Mouse (Mus musculus) heart, adult 11 months (tissue): Measurements from ENCODE around the gene Focad.
"Not testable (repeated sequence)": the region's sequence is repeated elsewhere in the genome, so short reads cannot be mapped to it uniquely, and the experiment has no call there.

Source experiments
- DNase-seq: peaks from one replicate; pipeline ENCODE4 v3.0.0; 2022

Gene Focad

DNA sequence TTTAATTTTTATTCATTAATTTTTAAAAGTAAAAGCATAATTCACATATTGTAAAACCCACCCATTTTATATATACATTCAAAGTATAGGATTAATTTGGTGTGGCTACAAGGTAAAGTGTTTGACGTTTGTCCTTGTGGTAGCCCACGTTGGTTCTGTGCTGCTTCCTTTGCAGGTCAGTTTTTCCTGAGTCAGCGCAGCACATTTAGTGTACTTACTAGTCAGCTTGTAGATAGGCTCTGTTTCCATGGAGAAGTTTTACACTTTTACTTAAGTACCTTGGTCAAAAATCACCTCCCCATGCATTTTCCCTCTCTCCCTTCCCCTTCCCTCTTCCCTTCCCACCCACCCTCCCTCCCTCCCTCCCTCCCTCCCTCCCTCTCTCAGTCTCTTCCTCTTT is 220.5 kb downstream of the Focad start:
- peak; percentile 34 for DNase-seq

DNA sequence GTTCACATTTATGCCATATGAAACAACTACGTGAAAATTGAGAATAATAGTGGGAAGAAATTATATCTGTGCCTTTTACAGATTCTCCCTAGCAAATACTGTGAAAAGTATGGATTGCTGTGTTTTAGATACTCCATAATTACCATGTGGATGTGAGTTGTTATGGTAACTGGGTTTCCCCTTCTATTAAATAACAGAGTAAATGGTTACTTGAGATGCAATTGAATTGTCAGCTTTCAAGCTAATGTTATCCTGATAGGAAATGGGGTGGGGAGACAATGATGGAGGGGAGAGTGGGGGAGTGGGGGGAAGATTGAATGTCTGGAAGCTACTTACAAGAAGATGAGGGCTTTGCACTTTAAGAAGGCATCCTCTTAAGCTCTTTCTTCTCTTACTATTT is 225.6 kb downstream of the Focad start:
- no peak for DNase-seq

DNA sequence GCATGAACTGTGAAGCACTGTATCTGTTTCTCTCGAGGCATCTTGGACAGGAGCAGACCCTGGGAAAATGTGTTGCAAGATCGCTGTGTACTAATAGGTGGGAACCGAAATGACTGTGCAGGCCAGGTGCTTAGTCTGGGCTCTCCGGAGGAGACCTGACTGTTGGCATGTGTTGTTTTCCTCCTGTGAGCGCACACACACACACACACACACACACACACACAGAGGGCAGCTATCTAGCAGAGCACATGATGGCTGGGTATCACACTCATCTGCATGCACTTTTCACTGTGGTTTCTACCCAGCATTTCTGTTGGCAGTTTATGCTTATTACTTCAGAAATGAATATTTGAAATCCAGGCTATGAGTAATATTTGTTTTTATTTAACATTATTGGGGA is 231.0 kb downstream of the Focad start:
- no peak for DNase-seq

DNA sequence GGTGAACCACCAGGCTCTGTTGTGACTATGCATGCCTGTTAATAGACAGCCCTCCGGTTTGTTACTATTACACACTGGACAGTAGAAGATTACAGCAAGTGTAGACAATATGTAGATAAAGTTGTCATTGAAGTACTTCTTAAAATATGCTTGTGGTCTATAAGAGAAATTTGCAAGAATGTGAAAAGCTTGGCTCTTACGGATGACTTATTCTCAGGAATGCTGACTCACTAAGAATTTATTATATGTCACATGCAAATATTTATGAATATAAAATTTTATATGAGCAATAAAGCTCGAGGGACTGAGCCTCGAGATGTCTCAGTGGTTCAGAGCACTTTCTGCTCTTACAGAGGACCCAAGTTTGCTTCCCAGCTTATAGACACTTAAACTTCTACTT is 240.1 kb downstream of the Focad start:
- no peak for DNase-seq

DNA sequence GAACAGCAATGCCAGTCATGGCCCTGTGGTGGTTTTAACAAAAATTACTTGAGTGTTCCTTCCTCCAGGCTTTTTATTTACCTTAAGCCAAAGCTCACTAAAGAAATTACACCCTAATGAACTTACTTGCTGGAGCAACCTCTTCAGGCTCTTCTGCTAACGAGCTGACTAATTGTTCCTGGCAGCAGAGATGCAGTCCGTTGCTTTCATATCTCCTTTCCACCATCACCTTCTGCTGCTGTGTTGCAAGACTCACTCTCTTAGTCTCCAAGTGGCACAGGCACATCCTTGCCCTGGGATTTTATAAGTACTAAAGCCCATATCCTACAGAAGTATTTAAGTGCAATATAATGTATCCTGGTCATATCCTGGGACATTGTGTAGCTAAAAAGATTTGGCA is 242.3 kb downstream of the Focad start:
- no peak for DNase-seq

DNA sequence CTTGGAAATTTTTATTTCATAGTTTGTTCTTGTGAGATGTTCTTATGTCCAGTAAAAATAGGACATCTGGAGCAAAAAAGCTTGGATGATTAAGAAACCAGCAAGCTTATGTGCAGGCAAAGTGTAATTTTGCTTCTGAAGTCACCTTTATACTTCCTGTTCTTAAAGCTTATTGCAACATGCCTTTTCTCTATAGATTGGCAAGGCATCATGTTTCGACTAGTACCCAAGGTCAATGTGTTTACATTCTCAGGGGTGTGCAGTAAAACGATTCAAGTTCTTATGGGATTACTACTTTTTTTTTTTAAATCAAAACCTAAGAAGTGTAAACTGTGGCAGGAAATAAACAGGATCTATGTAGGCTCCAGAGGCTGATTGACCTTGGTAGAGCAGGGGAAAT is 242.9 kb downstream of the Focad start:
- no peak for DNase-seq

DNA sequence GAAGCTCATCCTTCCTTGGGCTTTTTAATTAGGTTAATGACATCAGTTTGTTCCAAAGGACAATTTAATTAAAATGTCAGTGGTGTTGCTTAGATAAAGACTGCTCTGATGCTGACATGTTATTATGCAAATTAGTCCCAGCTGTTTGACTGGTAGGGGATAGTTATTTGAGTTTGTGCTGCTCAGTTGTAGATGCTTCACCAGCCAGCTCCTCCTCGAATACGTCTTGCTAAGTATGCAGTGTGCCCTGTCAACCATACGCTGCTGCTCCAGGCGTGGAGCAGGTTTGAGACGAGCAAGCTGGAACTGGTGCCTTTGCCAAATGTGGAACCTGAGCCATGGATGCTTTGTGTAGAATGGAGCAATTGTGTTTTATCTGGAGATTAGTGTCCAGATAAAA is 243.7 kb downstream of the Focad start:
- no peak for DNase-seq

DNA sequence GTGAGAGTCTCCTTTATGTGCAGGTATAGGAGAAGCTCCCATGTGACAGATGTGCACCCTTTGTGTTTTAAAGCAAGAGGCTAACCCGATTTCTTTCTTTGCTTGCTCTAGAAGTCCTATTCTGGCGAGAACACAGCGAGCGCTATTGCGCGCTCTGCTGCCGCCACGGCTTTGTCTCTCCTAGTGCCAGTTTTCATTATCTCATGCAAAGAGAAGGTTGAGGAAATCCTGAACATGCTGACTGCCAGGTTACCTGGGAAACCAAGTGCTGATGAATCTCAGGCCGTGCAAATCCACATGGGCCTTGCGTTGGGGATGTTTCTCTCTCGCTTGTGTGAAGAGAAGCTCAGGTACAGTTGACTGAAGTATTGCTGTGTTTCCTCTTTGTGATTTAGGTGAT is 250.0 kb downstream of the Focad start:
- DNase-seq, result peak; percentile 60

DNA sequence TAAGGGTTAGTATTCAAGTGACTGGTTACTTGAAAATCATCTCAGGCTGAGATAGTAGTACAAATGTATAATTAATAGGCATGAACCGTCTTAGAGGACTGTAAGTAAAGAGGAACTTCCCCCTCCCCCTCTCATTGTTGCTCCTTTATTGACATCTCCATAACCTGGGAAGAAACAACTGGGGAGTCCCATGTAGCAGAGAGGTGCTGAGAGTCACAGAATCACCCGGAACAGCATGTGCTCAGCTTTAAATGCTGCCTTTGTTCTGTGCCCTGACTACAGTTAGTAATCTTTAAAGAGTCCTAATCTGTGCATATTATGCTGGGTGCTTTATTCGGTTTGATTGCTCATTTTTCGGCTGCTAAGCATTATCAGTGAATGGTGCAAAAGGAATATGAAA is 250.6 kb downstream of the Focad start:
- no peak for DNase-seq

DNA sequence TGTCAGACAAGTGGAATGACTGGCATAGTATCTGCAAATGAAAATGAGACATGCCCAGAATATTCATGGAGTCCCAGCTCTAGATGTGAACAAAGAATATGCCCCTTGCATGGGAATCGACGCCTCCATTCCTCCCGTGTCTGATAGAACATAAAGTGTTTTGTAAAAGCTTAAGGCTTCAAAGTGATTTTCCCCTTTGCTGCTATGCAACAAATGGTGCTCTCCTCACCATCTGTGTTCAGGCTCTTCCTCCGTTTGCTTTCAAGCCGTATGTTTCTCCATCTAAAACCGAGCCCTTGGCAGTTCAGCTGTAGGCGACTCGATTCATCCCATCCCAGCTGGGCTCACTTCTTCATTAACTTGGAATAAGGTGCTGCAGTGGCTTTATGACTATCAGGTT is 251.5 kb downstream of the Focad start:
- DNase-seq, result peak; percentile 53

DNA sequence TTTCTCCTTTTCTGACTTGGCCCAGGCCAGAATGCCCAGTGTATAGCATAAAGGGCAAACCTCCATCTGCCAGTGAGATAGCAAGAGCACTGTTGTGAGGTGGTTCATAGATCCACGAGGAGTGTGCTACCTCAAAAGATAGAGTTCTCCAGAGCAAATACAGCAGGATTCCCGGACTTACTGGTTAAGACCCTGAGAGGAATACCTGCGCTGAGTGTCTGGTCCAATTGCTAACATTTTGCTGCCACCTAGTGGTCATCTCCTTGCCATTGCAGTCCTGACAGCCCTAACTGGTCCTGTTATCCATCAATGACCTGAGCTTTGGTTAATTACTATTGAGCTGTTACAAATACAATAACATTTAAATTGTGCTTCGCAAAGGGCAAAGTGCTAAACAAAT is 256.5 kb downstream of the Focad start:
- peak; percentile 87 for DNase-seq

DNA sequence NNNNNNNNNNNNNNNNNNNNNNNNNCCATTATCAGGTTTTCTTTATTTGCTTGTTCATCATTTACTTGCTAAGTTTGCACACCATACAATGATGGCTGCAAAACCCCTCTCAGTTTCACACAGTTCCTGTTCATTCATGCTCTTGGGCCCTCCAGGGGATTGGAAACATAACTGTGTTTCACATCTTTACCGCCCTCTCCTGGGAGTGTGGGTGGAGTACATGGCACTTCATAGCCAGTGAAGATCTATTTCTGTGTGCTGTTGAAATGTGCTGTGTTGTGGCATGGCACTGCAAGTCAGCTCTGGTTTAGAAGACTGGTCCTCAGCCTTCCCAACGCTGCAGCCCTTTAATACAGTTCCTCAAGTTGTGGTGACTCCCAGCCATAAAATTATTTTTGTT is 262.2 kb downstream of the Focad start:
- DNase-seq, result no peak

DNA sequence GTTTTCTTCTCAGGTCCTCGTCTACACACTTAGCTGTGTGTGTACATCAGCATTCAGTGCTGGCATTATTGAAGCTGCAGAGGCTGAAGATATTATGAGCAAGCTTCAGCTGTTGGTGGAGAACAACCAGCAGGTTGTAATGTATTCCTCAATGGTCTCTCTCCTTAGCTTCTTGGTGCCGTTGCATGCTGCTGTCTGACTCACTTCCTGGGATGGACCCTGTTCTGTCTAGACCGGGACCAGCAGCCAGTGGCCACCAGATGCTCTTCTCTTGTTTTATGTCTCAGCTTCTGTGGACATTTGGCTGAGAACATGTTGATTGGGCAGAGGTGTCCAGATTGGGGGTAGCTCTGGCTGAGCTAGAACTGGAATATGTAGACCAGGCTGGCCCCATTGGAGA is 263.0 kb downstream of the Focad start:
- peak; percentile 80 for DNase-seq

DNA sequence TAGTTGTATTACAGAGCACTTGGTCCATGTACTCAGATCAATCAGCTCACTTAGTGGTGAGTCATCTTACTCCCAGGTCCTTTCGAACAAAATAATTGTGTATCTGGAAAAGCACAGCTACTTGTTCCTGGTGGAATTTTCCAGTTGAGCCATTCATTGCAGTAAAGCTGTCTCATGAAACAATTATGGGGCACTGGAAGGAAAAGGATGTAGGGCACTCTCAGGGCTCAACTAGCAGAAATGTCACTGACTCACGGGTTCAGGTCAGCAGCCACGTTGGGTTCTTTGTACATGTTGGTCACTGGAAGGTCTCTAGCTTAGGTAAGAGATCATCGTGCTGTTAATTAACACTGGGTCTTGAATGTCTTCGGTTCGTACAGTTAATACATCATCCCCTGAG is 275.5 kb downstream of the Focad start:
- no peak for DNase-seq

DNA sequence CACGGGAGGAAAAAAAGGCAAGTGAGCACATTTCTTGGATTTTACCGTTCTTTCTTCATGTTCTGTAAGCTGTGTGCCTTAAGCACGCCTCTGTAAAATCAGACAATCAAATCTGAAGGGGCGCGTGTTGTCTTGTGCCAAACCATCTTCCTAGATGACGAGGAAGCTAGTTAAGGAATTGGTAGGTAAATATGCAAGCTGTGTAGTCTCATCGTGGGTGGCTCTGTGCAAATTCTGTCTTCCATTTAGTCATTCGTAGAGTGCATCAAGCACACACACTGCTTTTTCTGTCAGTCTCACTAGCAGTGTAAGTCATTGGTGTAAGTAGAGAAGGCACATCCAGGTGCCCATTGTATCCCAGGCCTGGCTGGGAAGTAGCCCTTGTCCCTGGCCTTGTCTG is 276.4 kb downstream of the Focad start:
- no peak for DNase-seq

DNA sequence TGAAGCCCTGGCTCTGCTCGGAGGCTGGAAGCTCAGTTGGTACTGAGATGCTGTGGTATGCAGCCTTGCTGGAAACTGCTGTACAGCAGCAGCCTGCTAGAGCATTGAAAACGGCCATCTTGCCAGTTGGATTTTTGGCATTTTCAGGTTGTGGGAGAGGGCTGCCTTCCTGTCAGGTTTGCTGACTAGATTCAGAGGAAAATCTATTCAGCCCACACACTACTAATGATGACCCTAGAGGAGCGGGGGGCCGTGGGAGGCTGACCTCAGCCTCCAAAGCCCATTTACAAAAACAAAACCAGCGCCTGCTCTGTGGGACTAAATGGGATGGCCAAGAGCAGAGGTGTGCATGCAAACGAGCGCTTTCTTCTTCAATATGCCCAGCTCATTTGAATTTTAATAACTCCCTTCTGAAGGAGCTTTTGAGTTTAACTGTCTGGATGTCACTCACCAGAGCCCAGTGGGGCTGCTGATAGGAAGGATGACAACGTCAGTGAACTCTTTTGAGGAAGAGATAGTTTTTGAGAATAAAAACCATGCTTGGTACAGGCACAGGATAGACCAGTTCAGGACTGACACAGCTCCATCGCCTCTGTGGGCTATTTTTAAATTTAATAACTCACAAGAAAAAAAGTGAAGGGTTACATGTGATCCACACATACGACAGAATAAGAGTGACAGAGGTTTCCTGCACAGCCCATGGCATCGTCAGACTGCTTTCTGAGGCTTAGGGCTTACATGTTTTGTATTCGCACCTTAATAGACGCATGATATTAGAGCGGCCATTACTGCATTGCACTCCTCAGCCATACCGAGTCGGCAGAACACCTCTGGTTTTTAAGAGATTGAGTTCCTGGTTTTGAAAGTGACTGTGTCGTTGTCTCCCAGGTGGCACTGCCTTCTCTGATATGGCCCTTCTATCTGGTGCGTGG is 278.1 kb downstream of the Focad start:
- DNase-seq, result no peak

DNA sequence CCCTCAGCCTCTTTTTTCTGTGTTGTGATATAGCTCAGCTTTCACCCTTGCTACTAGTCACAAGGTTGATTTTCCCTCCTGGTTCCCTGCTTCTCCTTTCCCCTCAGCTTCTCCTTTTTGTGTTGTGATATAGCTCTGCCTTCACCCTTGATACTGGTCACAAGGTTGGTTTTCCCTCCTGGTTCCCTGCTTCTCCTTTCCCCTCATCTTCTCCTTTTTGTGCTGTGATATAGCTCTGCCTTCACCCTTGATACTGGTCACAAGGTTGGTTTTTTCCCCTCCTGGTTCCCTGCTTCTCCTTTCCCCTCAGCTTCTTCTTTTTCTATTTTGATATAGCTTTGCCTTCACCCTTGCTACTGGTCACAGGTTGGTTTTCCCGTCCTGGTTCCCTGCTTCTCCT is 295.6 kb downstream of the Focad start:
- DNase-seq, result no peak

DNA sequence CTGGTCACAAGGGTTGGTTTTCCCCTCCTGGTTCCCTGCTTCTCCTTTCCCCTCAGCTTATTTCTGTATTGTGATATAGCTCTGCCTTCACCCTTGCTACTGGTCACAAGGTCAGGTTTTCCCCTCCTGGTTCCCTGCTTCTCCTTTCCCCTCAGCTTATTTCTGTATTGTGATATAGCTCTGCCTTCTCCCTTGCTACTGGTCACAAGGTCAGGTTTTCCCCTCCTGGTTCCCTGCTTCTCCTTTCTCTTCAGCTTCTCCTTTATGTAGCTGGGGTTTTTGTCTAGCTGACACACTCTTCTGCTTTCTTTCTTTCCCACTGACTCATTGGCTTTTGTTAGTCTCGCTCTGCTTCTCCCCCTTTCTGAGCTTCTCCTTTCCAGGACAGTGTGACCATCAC is 296.2 kb downstream of the Focad start:
- not testable (repeated sequence) for DNase-seq

DNA sequence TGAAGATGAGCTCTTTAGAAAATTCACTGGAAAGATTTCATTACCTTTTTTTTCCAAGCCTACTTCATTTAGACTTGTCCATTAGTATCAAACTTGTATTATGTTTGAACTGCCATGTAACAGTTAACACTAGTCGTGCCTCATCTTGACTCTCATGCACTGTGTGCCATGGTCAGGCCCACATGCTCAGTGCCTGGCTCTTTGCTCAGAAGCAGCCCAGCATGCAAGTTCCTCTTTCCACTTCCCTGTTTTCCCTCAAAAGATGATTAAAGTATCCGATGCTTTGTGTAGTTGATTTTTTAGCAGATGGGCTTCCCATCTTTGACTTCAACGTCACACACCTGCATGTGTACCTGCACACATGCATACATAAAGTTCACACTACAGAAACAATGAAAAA is 301.3 kb downstream of the Focad start:
- peak; percentile 84 for DNase-seq

DNA sequence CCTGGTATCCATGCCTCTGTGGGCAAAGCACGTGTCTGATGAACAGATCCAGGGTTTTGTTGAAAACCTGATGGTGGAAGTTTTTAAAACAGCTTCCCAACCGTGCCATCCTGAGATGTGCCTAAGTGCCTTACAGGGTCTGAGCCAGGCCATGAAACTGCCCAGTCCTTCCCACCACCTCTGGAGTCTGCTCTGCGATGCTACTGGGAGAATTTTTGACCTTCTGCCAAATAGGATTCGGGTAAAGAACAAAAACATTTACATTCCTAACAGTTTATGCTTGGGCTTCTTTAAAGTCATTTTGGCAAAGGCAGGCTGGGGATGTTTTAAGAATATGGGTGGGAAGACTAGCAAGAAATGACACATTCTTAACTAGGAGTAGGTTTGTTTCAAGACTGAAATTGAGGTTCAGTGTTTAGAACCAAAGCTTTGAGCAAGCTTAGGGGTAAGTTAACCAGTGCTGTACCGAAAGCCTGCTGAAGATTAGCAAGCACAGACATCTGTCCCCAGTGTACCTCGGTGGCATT is 302.6 kb downstream of the Focad start:
- no peak for DNase-seq

DNA sequence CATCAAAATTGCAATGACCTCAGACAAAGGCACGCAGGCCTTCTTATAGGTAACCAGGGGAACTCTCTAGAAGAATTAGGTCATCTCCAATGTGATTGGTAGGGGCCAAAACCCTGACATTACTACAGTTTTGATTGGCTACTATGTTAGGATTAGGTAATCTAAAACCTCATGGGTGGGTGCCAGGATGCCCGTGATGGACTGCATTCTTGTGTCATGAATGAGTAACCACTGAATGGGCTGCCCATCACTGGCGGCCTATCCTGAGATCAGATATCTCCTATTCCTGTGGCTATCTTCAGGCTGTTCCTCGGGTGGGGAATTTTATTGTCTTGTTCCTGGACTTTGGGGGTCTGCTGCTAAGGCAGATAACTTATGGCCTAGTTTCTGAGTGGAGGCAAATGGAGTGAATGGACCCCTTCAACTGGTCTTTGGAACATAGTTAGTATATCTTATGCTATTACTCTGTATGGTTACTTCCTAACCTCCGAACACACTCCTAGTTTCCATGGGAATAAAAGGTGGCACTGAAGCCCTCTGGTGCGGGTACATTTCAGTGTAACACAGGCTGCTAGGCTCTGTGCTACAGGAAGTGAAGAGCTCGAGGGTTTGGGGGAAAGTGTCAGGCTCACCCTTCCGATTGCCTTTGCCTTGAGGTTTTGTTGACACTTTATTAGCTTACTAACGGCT is 306.0 kb downstream of the Focad start:
- DNase-seq, result no peak

DNA sequence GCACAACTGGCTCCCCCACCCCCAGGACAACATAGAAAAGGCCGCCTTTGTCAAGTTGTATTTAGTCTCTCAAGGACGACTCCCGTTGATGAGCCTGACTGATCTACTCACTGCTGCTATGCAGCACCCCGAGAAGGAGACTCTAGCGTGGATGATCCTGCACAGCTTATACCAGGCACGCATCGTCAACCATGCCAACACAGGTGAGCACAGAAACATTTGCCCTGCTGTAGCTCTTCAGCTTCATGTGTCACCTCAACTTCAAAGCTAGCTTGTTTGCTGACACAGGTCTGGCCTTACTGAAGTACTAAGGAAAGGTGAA is 306.5 kb downstream of the Focad start:
- DNase-seq, result no peak

DNA sequence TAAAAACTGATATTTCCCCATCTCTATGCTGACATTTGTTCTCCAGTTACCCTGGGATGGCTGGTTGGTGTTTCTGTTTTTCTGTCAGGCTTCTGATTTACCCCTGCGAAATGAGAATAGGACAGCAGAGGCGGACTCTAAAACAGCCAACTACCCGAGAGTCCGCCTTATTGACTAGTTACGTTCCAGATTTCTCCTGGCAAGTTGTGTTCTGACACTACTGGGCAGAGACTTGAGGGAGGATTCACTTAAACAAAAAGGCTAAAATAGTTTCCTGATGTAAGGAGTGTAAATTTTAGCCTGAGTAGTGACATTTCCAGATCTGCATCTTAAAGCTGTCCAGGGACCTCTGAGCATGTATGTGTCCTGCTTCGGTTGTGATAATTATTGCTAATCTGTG is 308.5 kb downstream of the Focad start:
- no peak for DNase-seq
